Mouse (Mus musculus): ENCODE measurements at regions not wholly inside any gene's neighbourhood (a gene's known extent, or its start where the extent isn't known, plus 50 kb on each side); places are given as distances from the start of the nearest gene placed in this dataset.

DNA sequence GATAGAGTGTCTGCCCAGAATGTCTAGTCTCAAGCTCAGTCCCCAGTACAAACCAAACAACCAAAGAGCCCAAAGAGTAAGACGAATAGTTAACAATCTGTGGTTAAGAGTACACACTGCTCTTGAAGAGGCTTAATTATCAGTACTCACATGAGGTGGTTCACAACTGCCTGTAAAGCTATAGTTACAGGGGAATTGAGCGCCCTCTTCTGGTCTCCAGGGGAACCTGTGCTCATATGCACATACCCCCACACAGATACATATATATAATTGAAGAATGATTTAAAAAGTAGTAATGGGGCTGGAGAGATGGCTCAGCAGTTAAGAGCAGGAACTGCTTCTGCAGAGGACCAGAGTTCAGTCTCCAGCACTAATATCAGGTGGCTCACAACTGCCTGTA is 92.3 kb upstream of the Atp1a1 start:
- TF ChIP-seq CTCF (IDR thresholded peaks at IDR 0.05; ENCODE audit: extremely low read depth, insufficient read depth, insufficient read length, insufficient replicate concordance), result no peak
- TF ChIP-seq POLR2A (IDR thresholded peaks at IDR 0.05; ENCODE audit: low read depth, low read length), result no peak
